Comparison of ENCODE assay signal across 31 mouse cellular contexts in genomic region chr11:19984029-19984428, GRCm38 (mm10). TPM values are rescaled to one million over a fixed set of nuclear protein-coding genes. Genes with fewer than 3 reads are reported as not detected.
DNase-seq lines count a peak whose midpoint lies in the region; ATAC-seq and TF ChIP-seq lines count a peak whose summit lies in the region.
"Had no signal": no experiment of that assay in that cellular context is flagged by ENCODE, and none has a peak within 500 bp of the region (broad histone marks: within the 10 kb centered on the region; RNA-seq: fewer than 3 reads in every experiment).

No protein-coding gene starts in this region.

- in situ Hi-C loops in ES-E14 (cut with MboI; ENCODE audit: low sequenced_read_pairs in 2 of 2, unreplicated experiment in 2 of 2) = no loop called here

- DNase-seq in ES-E14 (ENCODE audit: low read depth, low spot score) = no peak
- DNase-seq in ZHBTc4 (ENCODE audit: low read depth, low spot score) = peak; percentile 87
- DNase-seq in frontal cortex, postnatal 36 days (ENCODE audit: low spot score in 2 of 2) = no peak
- no peak for DNase-seq in yolk sac, embryonic 10.5 days (ENCODE audit: low spot score)
- DNase-seq: adrenal gland, adult 8-10 months; adrenal gland, postnatal 25 days; B cell, adult 2 months; cerebellum, adult 11-12 months; cerebellum, adult 8-10 months; cerebellum, postnatal 10 days; cerebellum, postnatal 36 days; embryo, embryonic 11 days; gastrocnemius, postnatal 14 days; heart, postnatal 10 days; heart, postnatal 36 days; kidney, adult 18-20 months had no signal

- no peak overlapping the region for H3K9ac ChIP-seq in ES-E14 (ENCODE audit: insufficient read depth, low read depth, low read length, poor library complexity, severe bottlenecking)
- H3K9ac ChIP-seq: embryonic facial prominence, embryonic 13.5 days; forebrain, embryonic 13.5 days; heart, embryonic 12.5 days; heart, embryonic 15.5 days; hindbrain, embryonic 14.5 days had no signal

- peaks cover 97% of the 10 kb centered on the region for H3K4me1 ChIP-seq in megakaryocyte, embryonic 14.5 days
- peaks cover 19 to 32% of the 10 kb centered on the region in 2 experiments for H3K4me1 ChIP-seq in ES-E14 (ENCODE audit: control insufficient read depth in 2 of 2, insufficient read depth in 2 of 2, low read length in 2 of 2, poor library complexity in 1 of 2)

- no peaks in the 10 kb centered on the region for H3K27me3 ChIP-seq in megakaryocyte, embryonic 14.5 days (replicated peaks)
- H3K27me3 ChIP-seq: embryonic facial prominence, embryonic 13.5 days; forebrain, embryonic 13.5 days; heart, embryonic 12.5 days; heart, embryonic 15.5 days had no signal

- H3K36me3 ChIP-seq in megakaryocyte, embryonic 14.5 days (replicated peaks; ENCODE audit: low read length) = peaks cover 35% of the 10 kb centered on the region
- no peaks in the 10 kb centered on the region; the same call in 1 of the 2 replicates for H3K36me3 ChIP-seq in ES-E14 (ENCODE audit: control insufficient read depth, insufficient read depth, low read length, poor library complexity, severe bottlenecking)
- H3K36me3 ChIP-seq: embryonic facial prominence, embryonic 13.5 days; heart, embryonic 12.5 days; heart, embryonic 15.5 days had no signal

- H3K27ac ChIP-seq in ES-E14 (ENCODE audit: insufficient read depth, low read depth, low read length, poor library complexity, severe bottlenecking) = no peak overlapping the region
- H3K27ac ChIP-seq: embryonic facial prominence, embryonic 10.5 days; forebrain, embryonic 10.5 days; forebrain, embryonic 13.5 days; hindbrain, embryonic 14.5 days had no signal

- ATAC-seq in megakaryocyte, adult 5-6 weeks (ENCODE audit: poor library complexity, severe bottlenecking) = no peak
- ATAC-seq: activated CD4-positive, CD25-positive, alpha-beta regulatory T cell, adult 4 months; forebrain, embryonic 13.5 days; forebrain, embryonic 16.5 days; hindbrain, postnatal 0 days; inflammation-experienced regulatory T-cells, adult 6 months; intestine, embryonic 16.5 days had no signal

- no peaks in the 10 kb centered on the region for H3K9me3 ChIP-seq in megakaryocyte, embryonic 14.5 days
- no peaks in the 10 kb centered on the region for H3K9me3 ChIP-seq in ES-E14 (ENCODE audit: control insufficient read depth, insufficient read depth, low read depth, low read length)
- H3K9me3 ChIP-seq: embryonic facial prominence, embryonic 10.5 days; embryonic facial prominence, embryonic 13.5 days; forebrain, embryonic 10.5 days; forebrain, embryonic 13.5 days; heart, embryonic 12.5 days; heart, embryonic 15.5 days had no signal

- peak overlapping the region; percentile 70 for H3K4me3 ChIP-seq in megakaryocyte, embryonic 14.5 days (replicated peaks)
- peak overlapping the region; percentile 61 to 74; a peak in 3 of 4 replicates for H3K4me3 ChIP-seq in ES-E14 (ENCODE audit: insufficient read depth in 1 of 2, low read depth in 1 of 2, low read length in 2 of 2, poor library complexity in 1 of 2, severe bottlenecking in 1 of 2)
- H3K4me3 ChIP-seq: embryonic facial prominence, embryonic 10.5 days; embryonic facial prominence, embryonic 13.5 days; forebrain, embryonic 10.5 days; forebrain, embryonic 13.5 days; gastrocnemius, adult 2 months; heart, embryonic 12.5 days; heart, embryonic 15.5 days had no signal

TF ChIP-seq in ES-E14, 5 proteins besides CTCF, POLR2A, EP300 and RAD21:
- no peak for TF ChIP-seq HCFC1 (IDR thresholded peaks at IDR 0.05; ENCODE audit: borderline replicate concordance, insufficient read depth, low read length)
TF ChIP-seq in ES-E14: peak in this region for 0.

RNA-seq across cellular contexts. Expression of gene Spred2, which starts 59.9 kb away (rescaled TPM):
- polyA plus RNA-seq in megakaryocyte, embryonic 14.5 days (2012; ENCODE audit: insufficient read depth, low replicate concordance) = 25.4 and 51.5 TPM in 2 replicates
- total RNA-seq in megakaryocyte, adult 5-6 weeks (2015) = 7.0 and 7.6 TPM in 2 replicates
- total RNA-seq in megakaryocyte, adult 5-6 weeks (2017) = 2.3 and 2.4 TPM in 2 replicates
- 19.4 and 21.6 TPM in 2 replicates for total RNA-seq in ES-E14 (2012; rRNA removed)
